Mouse (Mus musculus): ENCODE results near the gene Itga5. TPM values are rescaled to one million over a fixed set of nuclear protein-coding genes. Genes with fewer than 3 reads are reported as not detected.
"Not testable (repeated sequence)": the region's sequence is repeated elsewhere in the genome, so short reads cannot be mapped to it uniquely, and the experiment has no call there.

Gene Itga5
- 10.3 and 11.7 TPM in 2 replicates for total RNA-seq (2017)

- 0 out of 4 replicates have a peak, but pooled peaks of 1 of the 2 experiments have one; percentile 16 for ATAC-seq (replicated peaks in 1 of 2; ENCODE audit: insufficient read depth in 1 of 2, low FRiP score in 2 of 2, low TSS enrichment in 1 of 2, low read depth in 1 of 2, poor library complexity in 2 of 2, severe bottlenecking in 2 of 2)
Measured at GRCm38 (mm10) chr15:103366376-103367149, at the start of gene Itga5. Gene Itga5 (minus strand): TSS chr15:103366763.

- not testable (repeated sequence) for ATAC-seq (replicated peaks in 1 of 2; ENCODE audit: insufficient read depth in 1 of 2, low FRiP score in 2 of 2, low TSS enrichment in 1 of 2, low read depth in 1 of 2, poor library complexity in 2 of 2, severe bottlenecking in 2 of 2)
Measured at GRCm38 (mm10) chr15:103405586-103405985, 39.0 kb upstream of the Itga5 start.

- ATAC-seq (replicated peaks in 1 of 2; ENCODE audit: insufficient read depth in 1 of 2, low FRiP score in 2 of 2, low TSS enrichment in 1 of 2, low read depth in 1 of 2, poor library complexity in 2 of 2, severe bottlenecking in 2 of 2) = no peak
Measured at GRCm38 (mm10) chr15:103401361-103401760, 34.8 kb upstream of the Itga5 start.

GRCm38 (mm10) chr15:103393577-103393976 is 27.0 kb upstream of the Itga5 start:
- no peak for ATAC-seq (replicated peaks in 1 of 2; ENCODE audit: insufficient read depth in 1 of 2, low FRiP score in 2 of 2, low TSS enrichment in 1 of 2, low read depth in 1 of 2, poor library complexity in 2 of 2, severe bottlenecking in 2 of 2)

- peak; percentile 71 to 92 for ATAC-seq (replicated peaks in 1 of 2; ENCODE audit: insufficient read depth in 1 of 2, low FRiP score in 2 of 2, low TSS enrichment in 1 of 2, low read depth in 1 of 2, poor library complexity in 2 of 2, severe bottlenecking in 2 of 2)
Measured at GRCm38 (mm10) chr15:103388556-103389145, 22.1 kb upstream of the Itga5 start.

- no peak for ATAC-seq (replicated peaks in 1 of 2; ENCODE audit: insufficient read depth in 1 of 2, low FRiP score in 2 of 2, low TSS enrichment in 1 of 2, low read depth in 1 of 2, poor library complexity in 2 of 2, severe bottlenecking in 2 of 2)
Measured at GRCm38 (mm10) chr15:103383771-103384488, 17.4 kb upstream of the Itga5 start.

GRCm38 (mm10) chr15:103382795-103383406 is 16.3 kb upstream of the Itga5 start:
- ATAC-seq (replicated peaks in 1 of 2; ENCODE audit: insufficient read depth in 1 of 2, low FRiP score in 2 of 2, low TSS enrichment in 1 of 2, low read depth in 1 of 2, poor library complexity in 2 of 2, severe bottlenecking in 2 of 2) = no peak

- no peak for ATAC-seq (replicated peaks in 1 of 2; ENCODE audit: insufficient read depth in 1 of 2, low FRiP score in 2 of 2, low TSS enrichment in 1 of 2, low read depth in 1 of 2, poor library complexity in 2 of 2, severe bottlenecking in 2 of 2)
Measured at GRCm38 (mm10) chr15:103382075-103382474, 15.5 kb upstream of the Itga5 start.

GRCm38 (mm10) chr15:103378665-103379356 is 12.2 kb upstream of the Itga5 start:
- no peak for ATAC-seq (replicated peaks in 1 of 2; ENCODE audit: insufficient read depth in 1 of 2, low FRiP score in 2 of 2, low TSS enrichment in 1 of 2, low read depth in 1 of 2, poor library complexity in 2 of 2, severe bottlenecking in 2 of 2)

- 0 out of 4 replicates have a peak, but pooled peaks of 1 of the 2 experiments have one; percentile 32 for ATAC-seq (replicated peaks in 1 of 2; ENCODE audit: insufficient read depth in 1 of 2, low FRiP score in 2 of 2, low TSS enrichment in 1 of 2, low read depth in 1 of 2, poor library complexity in 2 of 2, severe bottlenecking in 2 of 2)
Measured at GRCm38 (mm10) chr15:103377752-103378664, 11.4 kb upstream of the Itga5 start.

GRCm38 (mm10) chr15:103376837-103377269 is 10.3 kb upstream of the Itga5 start:
- no peak for ATAC-seq (replicated peaks in 1 of 2; ENCODE audit: insufficient read depth in 1 of 2, low FRiP score in 2 of 2, low TSS enrichment in 1 of 2, low read depth in 1 of 2, poor library complexity in 2 of 2, severe bottlenecking in 2 of 2)

GRCm38 (mm10) chr15:103375112-103375800 is 8.7 kb upstream of the Itga5 start:
- ATAC-seq (replicated peaks in 1 of 2; ENCODE audit: insufficient read depth in 1 of 2, low FRiP score in 2 of 2, low TSS enrichment in 1 of 2, low read depth in 1 of 2, poor library complexity in 2 of 2, severe bottlenecking in 2 of 2) = no peak

- no peak for ATAC-seq (replicated peaks in 1 of 2; ENCODE audit: insufficient read depth in 1 of 2, low FRiP score in 2 of 2, low TSS enrichment in 1 of 2, low read depth in 1 of 2, poor library complexity in 2 of 2, severe bottlenecking in 2 of 2)
Measured at GRCm38 (mm10) chr15:103372461-103372860, 5.9 kb upstream of the Itga5 start.

GRCm38 (mm10) chr15:103371741-103372140 is 5.2 kb upstream of the Itga5 start:
- no peak for ATAC-seq (replicated peaks in 1 of 2; ENCODE audit: insufficient read depth in 1 of 2, low FRiP score in 2 of 2, low TSS enrichment in 1 of 2, low read depth in 1 of 2, poor library complexity in 2 of 2, severe bottlenecking in 2 of 2)

GRCm38 (mm10) chr15:103371208-103371607 is 4.6 kb upstream of the Itga5 start:
- no peak for ATAC-seq (replicated peaks in 1 of 2; ENCODE audit: insufficient read depth in 1 of 2, low FRiP score in 2 of 2, low TSS enrichment in 1 of 2, low read depth in 1 of 2, poor library complexity in 2 of 2, severe bottlenecking in 2 of 2)

- ATAC-seq (replicated peaks in 1 of 2; ENCODE audit: insufficient read depth in 1 of 2, low FRiP score in 2 of 2, low TSS enrichment in 1 of 2, low read depth in 1 of 2, poor library complexity in 2 of 2, severe bottlenecking in 2 of 2) = peak; percentile 17 to 49; a peak in 3 of 4 replicates
Measured at GRCm38 (mm10) chr15:103370462-103370861, 3.9 kb upstream of the Itga5 start.
